Mouse (Mus musculus) CH12.LX (cell line): ENCODE results near the gene Plce1.

Source experiments
- CHD2 ChIP-seq: IDR thresholded peaks from 2 replicates; pipeline ENCODE4 v1.6.1; 2011; ENCODE audit warnings: low read length, improper control_type of control experiment
- CTCF ChIP-seq, 2 experiments: IDR thresholded peaks in 1 of 2; conservative IDR thresholded peaks in 1 of 2; 2 replicates each; pipeline ENCODE4 v1.5.1; 2011 to 2012; ENCODE audit warnings: low read depth in 2 of 2, low read length in 2 of 2, improper control_type of control experiment in 1 of 2, inconsistent platforms in 1 of 2, mild to moderate bottlenecking in 1 of 2, moderate library complexity in 1 of 2
- ELF1 ChIP-seq: IDR thresholded peaks from 2 replicates; pipeline ENCODE4 v1.6.1; 2014; ENCODE audit warnings: low read depth, mild to moderate bottlenecking, inconsistent platforms, low read length, improper control_type of control experiment
- EP300 ChIP-seq: IDR thresholded peaks from 2 replicates; pipeline ENCODE4 v1.6.1; 2011; ENCODE audit warnings: low read length, improper control_type of control experiment
- HCFC1 ChIP-seq: IDR thresholded peaks from 2 replicates; pipeline ENCODE4 v1.6.1; 2012; ENCODE audit warnings: low read depth, mild to moderate bottlenecking, inconsistent platforms, low read length, improper control_type of control experiment
- IRF4 ChIP-seq: IDR thresholded peaks from 2 replicates; pipeline ENCODE4 v1.6.1; 2014; ENCODE audit warnings: low read depth, mild to moderate bottlenecking, inconsistent platforms, low read length, improper control_type of control experiment
- JUND ChIP-seq: conservative IDR thresholded peaks from 2 replicates; pipeline ENCODE4 v1.6.1; 2011; ENCODE audit warnings: low read depth, low read length, improper control_type of control experiment
- MAX ChIP-seq: IDR thresholded peaks from 2 replicates; pipeline ENCODE4 v1.6.1; 2011; ENCODE audit warnings: low read length, improper control_type of control experiment
- MEF2A ChIP-seq: IDR thresholded peaks from 2 replicates; pipeline ENCODE4 v1.6.1; 2014; ENCODE audit warnings: low read depth, mild to moderate bottlenecking, inconsistent platforms, low read length, improper control_type of control experiment, borderline replicate concordance
- MXI1 ChIP-seq: IDR thresholded peaks from 2 replicates; pipeline ENCODE4 v1.6.1; 2011; ENCODE audit warnings: mild to moderate bottlenecking, low read depth, low read length, improper control_type of control experiment
- NELFE ChIP-seq: IDR thresholded peaks from 2 replicates; pipeline ENCODE4 v1.6.1; 2011; ENCODE audit warnings: low read depth, low read length, improper control_type of control experiment
- POLR2A ChIP-seq: IDR thresholded peaks from 2 replicates; pipeline ENCODE4 v1.6.1; 2011; ENCODE audit warnings: low read depth, mild to moderate bottlenecking, improper control_type of control experiment, low read length
- SIN3A ChIP-seq: IDR thresholded peaks from 2 replicates; pipeline ENCODE4 v1.6.1; 2012; ENCODE audit warnings: low read length, improper control_type of control experiment, inconsistent platforms
- USF2 ChIP-seq: conservative IDR thresholded peaks from 2 replicates; pipeline ENCODE4 v1.6.1; 2011; ENCODE audit warnings: low read depth, low read length, improper control_type of control experiment

DNA sequence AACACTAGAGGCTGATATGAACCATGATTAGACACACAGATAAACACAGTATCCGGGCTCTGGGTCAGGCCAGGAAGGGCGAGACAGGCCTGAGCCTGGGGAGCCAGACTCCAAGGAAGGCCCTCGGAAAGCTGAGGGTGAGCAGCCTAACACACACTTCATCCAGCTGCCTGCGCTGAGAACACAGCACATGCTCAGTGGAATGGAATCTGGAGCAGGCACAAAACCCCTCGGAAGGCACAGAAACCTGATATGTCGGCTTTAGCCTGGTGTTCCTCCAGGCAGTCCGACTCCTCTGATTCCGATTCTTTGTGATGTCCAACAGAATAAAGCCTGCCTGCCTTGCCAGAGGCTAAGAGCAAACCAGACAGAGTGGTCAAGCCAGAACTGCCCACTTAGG lies 39.0 kb upstream of the Plce1 start:
- TF ChIP-seq EP300 (no peak), MEF2A (no peak), MXI1 (no peak), MAX (no peak), JUND (no peak), HCFC1 (no peak), CTCF (conservative IDR thresholded peaks at IDR 0.05 in 1 of 2, IDR thresholded peaks at IDR 0.05 in 1 of 2; ENCODE audit: low read depth in 2 of 2, low read length in 2 of 2) (no peak), USF2 (no peak), ELF1 (no peak), SIN3A (no peak), CHD2 (no peak), IRF4 (no peak), NELFE (no peak), POLR2A (no peak)
